Mouse (Mus musculus): ENCODE results near the gene Cir1. TPM values are rescaled to one million over a fixed set of nuclear protein-coding genes. Genes with fewer than 3 reads are reported as not detected.

Cir1 gene
- polyA plus RNA-seq, 1 experiment = 9.7 TPM

DNA sequence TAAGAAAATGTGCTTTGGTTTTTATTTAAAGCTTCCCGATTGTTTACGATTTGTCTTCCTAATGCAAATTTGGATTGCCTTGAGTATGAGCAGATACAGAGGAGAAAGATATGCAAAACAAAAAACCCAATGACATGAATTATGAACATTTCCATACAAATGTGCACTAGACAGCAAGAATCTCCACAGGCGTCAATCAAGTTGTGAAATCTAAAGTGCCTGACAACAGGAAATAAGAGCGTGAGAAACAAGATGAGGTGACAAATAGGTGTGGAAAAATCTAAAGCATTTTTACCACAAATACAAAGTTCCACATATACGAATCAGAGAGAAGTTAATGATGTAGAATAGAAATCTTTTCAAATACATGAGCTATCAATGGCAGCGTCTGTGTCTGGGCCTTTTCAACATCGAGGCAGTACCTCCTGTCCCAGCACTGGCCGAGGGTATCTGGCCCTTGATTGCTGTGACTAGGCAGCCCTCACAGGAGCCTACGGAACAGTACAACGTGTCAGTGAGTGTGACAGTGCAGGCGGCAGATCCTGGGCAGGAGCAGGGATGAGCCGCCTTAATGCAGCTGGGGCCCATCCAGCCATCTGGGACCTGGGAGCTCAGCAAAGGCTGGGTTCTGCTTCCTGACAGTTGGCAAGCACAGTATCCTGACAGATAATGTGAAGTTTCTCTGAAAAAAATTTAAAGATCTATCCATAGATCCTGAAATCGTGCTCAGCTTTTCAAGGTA lies 34.0 kb upstream of the Cir1 start:
- Histone ChIP-seq H3K27me3 (ENCODE audit: control insufficient read depth) (no peaks in the 10 kb centered on the region), H3K4me1 (ENCODE audit: control insufficient read depth) (peaks cover 21% of the 10 kb centered on the region), H3K36me3 (ENCODE audit: control insufficient read depth) (peaks cover 67% of the 10 kb centered on the region), H3K4me3 (replicated peaks) (no peak overlapping the region), H3K9me3 (ENCODE audit: control insufficient read depth, low read length) (no peaks in the 10 kb centered on the region)
- TF ChIP-seq GATA1 (IDR thresholded peaks at IDR 0.05; ENCODE audit: low read length) (no peak), TAL1 (IDR thresholded peaks at IDR 0.05; ENCODE audit: low read length) (no peak)

DNA sequence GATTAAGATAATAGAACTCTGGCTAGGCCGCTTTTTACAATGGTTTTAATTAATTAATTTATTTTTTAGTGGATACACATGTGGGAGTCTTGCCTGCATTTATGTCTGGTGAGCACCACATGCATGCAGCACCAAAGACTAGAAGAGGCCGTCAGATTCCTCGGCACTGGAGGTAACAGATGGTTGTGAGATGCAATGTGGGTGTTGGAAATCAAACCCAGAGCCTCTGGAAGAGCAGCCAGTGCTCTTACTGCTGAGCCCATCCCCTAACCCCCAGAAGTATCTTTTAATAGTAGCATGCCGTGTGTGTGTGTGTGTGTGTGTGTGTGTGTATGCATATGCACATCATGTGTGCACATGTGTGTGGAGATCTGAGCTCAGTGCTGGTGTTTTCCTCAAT lies 32.7 kb upstream of the Cir1 start:
- Histone ChIP-seq H3K36me3 (ENCODE audit: control insufficient read depth) (peaks cover 57% of the 10 kb centered on the region), H3K4me1 (ENCODE audit: control insufficient read depth) (peaks cover 9% of the 10 kb centered on the region), H3K9me3 (ENCODE audit: control insufficient read depth, low read length) (no peaks in the 10 kb centered on the region), H3K27me3 (ENCODE audit: control insufficient read depth) (no peaks in the 10 kb centered on the region), H3K4me3 (replicated peaks) (no peak overlapping the region)
- no peak for TF ChIP-seq TAL1 (IDR thresholded peaks at IDR 0.05; ENCODE audit: low read length)
- no peak for TF ChIP-seq GATA1 (IDR thresholded peaks at IDR 0.05; ENCODE audit: low read length)

DNA sequence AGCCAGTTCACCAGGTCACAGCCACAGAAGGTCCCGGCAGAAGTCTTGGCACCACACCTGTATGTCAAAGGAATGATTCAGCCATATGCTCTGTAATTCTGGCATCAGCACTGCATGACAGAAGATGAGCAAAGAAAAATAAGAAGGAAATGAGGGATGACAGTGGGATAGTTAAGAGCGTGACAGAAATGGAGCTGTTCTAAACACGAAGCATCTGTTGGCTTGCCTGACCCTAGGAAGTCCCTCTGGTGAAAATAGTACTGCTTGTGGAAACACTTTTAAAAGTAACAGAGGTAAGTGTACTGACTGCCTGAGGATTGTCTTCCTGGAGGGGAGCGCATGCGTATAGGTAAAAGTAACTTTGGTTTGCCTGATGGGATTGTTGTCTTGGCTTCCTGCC lies 31.2 kb upstream of the Cir1 start:
- TF ChIP-seq GATA1 (IDR thresholded peaks at IDR 0.05; ENCODE audit: low read length) (no peak), TAL1 (IDR thresholded peaks at IDR 0.05; ENCODE audit: low read length) (no peak)
- no peak overlapping the region for H3K4me3 ChIP-seq (replicated peaks)

DNA sequence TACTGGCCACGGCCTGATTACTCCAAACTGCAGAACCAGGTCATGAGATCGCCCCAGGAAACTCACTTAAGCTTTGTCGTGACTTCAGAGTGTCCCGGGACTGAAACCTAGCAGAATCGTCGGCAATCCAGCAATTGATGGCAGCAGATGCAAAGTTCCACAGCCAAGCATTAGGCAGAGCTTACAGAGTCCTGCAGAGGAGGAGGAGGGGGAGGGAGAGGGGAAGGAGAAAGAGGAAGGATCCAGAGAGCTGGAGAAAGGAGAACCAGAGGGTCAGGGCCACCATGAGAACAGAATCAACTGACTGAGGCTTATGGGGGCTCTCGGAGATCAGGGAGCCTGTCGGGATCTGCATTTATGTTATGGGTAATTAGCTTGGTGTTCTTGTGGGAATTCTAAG lies 25.9 kb upstream of the Cir1 start:
- no peak overlapping the region for H3K4me3 ChIP-seq (replicated peaks)
- TF ChIP-seq GATA1 (IDR thresholded peaks at IDR 0.05; ENCODE audit: low read length) (no peak), TAL1 (IDR thresholded peaks at IDR 0.05; ENCODE audit: low read length) (no peak)
- no peaks in the 10 kb centered on the region for H3K27me3 ChIP-seq (ENCODE audit: control insufficient read depth)
- no peaks in the 10 kb centered on the region for H3K9me3 ChIP-seq (ENCODE audit: control insufficient read depth, low read length)
- H3K4me1 ChIP-seq (ENCODE audit: control insufficient read depth) = peaks cover 2% of the 10 kb centered on the region
- peaks cover 49% of the 10 kb centered on the region for H3K36me3 ChIP-seq (ENCODE audit: control insufficient read depth)

More for the DNA sequence above, 31.2 kb upstream of the Cir1 start:
- Histone ChIP-seq H3K4me1 (ENCODE audit: control insufficient read depth) (peaks cover 4% of the 10 kb centered on the region), H3K27me3 (ENCODE audit: control insufficient read depth) (no peaks in the 10 kb centered on the region), H3K36me3 (ENCODE audit: control insufficient read depth) (peaks cover 45% of the 10 kb centered on the region), H3K9me3 (ENCODE audit: control insufficient read depth, low read length) (no peaks in the 10 kb centered on the region)

DNA sequence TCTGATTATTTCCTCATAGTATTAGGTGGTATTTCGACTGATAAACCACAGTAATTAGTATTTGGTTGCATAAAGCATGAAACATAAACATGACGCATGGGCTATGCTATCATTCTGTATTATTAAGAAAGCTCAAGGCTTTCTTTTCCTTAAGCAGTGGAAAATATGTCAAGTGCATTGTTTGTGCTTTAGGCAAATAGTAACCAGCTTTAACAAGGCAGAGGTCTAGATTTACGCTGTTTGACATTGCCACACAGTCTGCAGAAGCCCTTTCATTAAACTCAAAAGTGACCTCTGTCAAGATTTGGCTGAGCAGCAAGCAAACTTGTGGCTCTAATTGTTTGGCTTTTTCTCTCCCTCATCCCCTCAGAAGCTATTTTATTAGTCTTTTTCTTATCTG lies 23.4 kb upstream of the Cir1 start:
- H3K27me3 ChIP-seq (ENCODE audit: control insufficient read depth) = no peaks in the 10 kb centered on the region

DNA sequence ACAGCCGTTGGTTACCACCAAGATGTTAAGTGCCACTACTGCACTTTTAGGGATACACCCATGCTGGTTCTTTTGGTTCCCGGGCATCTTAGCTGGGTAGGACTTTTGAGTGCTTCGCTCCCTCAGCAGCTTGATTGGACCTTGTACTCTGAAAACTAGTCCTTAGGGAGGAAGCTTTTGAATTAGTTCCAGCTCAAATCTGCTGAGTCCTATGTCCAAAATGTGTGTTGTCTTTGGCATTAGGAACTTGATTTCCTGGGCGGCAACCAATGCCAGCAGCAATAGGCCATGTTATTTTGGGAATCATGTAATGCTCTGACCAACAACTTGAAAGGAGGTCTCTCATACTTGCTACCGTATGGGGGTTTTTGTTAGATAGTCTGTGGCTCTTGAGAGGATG lies 13.4 kb upstream of the Cir1 start:
- no peak overlapping the region for H3K4me3 ChIP-seq (replicated peaks)
- H3K27me3 ChIP-seq (ENCODE audit: control insufficient read depth) = no peaks in the 10 kb centered on the region
- H3K4me1 ChIP-seq (ENCODE audit: control insufficient read depth) = peaks cover 3% of the 10 kb centered on the region
- no peaks in the 10 kb centered on the region for H3K9me3 ChIP-seq (ENCODE audit: control insufficient read depth, low read length)
- H3K36me3 ChIP-seq (ENCODE audit: control insufficient read depth) = peaks cover 85% of the 10 kb centered on the region
- no peak for TF ChIP-seq GATA1 (IDR thresholded peaks at IDR 0.05; ENCODE audit: low read length)
- no peak for TF ChIP-seq TAL1 (IDR thresholded peaks at IDR 0.05; ENCODE audit: low read length)

More for the DNA sequence above, 23.4 kb upstream of the Cir1 start:
- H3K36me3 ChIP-seq (ENCODE audit: control insufficient read depth) = peaks cover 64% of the 10 kb centered on the region
- TF ChIP-seq TAL1 (IDR thresholded peaks at IDR 0.05; ENCODE audit: low read length) (no peak), GATA1 (IDR thresholded peaks at IDR 0.05; ENCODE audit: low read length) (no peak)
- no peak overlapping the region for H3K4me3 ChIP-seq (replicated peaks)
- H3K9me3 ChIP-seq (ENCODE audit: control insufficient read depth, low read length) = no peaks in the 10 kb centered on the region
- H3K4me1 ChIP-seq (ENCODE audit: control insufficient read depth) = peaks cover 2% of the 10 kb centered on the region

DNA sequence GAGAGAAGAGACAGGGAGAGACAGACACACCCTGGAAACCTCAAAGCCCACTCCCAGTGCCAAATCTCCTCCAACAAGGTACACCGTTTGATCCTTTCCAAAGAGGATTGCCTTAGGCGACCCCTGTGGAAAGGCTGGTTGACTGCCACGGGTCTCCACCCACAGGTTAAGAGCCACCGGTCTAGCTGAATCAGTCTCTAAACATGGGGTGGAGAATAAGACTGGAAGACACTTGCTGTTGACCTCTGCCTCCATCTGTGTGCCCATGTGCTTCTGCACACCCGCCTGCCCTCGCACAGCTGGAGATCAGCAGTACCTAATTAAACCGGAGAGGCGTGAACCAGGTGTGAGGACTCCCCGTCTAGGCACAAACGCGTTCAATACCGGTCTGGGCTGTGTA lies 10.5 kb upstream of the Cir1 start:
- H3K36me3 ChIP-seq (ENCODE audit: control insufficient read depth) = peaks cover 86% of the 10 kb centered on the region
- H3K9me3 ChIP-seq (ENCODE audit: control insufficient read depth, low read length) = no peaks in the 10 kb centered on the region
- TF ChIP-seq TAL1 (IDR thresholded peaks at IDR 0.05; ENCODE audit: low read length) = no peak
- no peak for TF ChIP-seq GATA1 (IDR thresholded peaks at IDR 0.05; ENCODE audit: low read length)
- H3K4me1 ChIP-seq (ENCODE audit: control insufficient read depth) = peaks cover 6% of the 10 kb centered on the region
- no peak overlapping the region for H3K4me3 ChIP-seq (replicated peaks)
- H3K27me3 ChIP-seq (ENCODE audit: control insufficient read depth) = no peaks in the 10 kb centered on the region

DNA sequence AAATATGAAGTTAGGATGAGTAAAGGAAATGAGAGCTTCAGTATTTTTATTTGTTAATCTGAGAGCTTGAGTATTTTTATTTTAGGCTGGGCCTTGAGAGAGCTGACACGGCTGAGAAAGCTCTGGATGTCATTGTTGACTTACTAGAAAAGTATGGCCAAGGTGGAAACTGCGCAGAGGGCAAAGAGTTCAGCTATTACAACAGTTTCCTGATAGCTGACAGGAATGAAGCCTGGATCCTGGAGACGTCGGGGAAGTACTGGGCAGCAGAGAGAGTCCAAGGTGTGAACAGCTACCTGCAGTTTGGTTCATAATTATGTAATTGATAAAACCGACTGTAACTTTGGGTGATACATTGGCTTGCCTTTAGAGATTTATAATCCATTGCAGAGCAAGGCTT lies 6.7 kb upstream of the Cir1 start:
- Histone ChIP-seq H3K36me3 (ENCODE audit: control insufficient read depth) (peaks cover 83% of the 10 kb centered on the region), H3K4me1 (ENCODE audit: control insufficient read depth) (peaks cover 18% of the 10 kb centered on the region), H3K4me3 (replicated peaks) (no peak overlapping the region), H3K27me3 (ENCODE audit: control insufficient read depth) (no peaks in the 10 kb centered on the region), H3K9me3 (ENCODE audit: control insufficient read depth, low read length) (no peaks in the 10 kb centered on the region)
- TF ChIP-seq TAL1 (IDR thresholded peaks at IDR 0.05; ENCODE audit: low read length) (no peak), GATA1 (IDR thresholded peaks at IDR 0.05; ENCODE audit: low read length) (no peak)

DNA sequence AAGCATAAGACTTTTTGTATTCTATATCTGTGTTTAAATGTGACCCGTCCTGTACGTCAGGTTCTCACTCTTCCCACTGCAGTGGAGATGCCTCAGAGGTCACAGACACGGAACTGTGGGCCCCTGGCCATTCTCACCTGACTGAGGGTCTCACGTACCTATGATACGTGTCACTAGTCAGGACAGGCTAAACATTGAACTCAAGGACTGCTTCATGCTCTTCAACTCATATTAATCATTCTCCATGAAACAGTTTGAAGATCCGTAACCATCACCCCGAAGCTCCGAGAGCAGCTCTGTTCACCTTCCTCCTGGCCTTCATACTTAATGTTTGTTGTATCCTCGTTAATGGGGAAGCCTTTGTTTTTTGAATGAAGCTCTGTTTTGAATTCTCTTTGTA lies 4.9 kb upstream of the Cir1 start:
- no peak overlapping the region for H3K4me3 ChIP-seq (replicated peaks)
- peaks cover 25% of the 10 kb centered on the region for H3K4me1 ChIP-seq (ENCODE audit: control insufficient read depth)
- H3K9me3 ChIP-seq (ENCODE audit: control insufficient read depth, low read length) = no peaks in the 10 kb centered on the region
- TF ChIP-seq TAL1 (IDR thresholded peaks at IDR 0.05; ENCODE audit: low read length) (no peak), GATA1 (IDR thresholded peaks at IDR 0.05; ENCODE audit: low read length) (no peak)
- H3K36me3 ChIP-seq (ENCODE audit: control insufficient read depth) = peaks cover 69% of the 10 kb centered on the region
- no peaks in the 10 kb centered on the region for H3K27me3 ChIP-seq (ENCODE audit: control insufficient read depth)

DNA sequence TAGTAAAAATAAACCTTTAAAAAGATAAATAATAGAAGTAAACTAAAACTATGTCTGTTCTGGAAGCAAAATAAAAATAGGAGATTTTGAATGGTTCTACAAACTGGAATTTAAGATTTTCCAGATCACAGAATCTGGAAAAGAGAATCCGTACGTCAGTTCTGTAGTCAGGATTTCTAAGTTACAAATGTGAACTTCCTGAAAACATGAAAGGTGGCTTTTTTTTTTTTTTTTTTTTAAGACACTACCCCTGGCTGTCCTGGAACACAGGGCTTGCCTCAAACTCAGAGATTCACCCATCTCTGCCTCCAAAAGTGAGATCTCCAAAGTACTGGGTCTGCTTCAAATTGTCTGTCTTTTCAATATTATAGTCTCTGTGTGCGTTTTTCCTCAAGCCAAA lies 1.8 kb upstream of the Cir1 start:
- Histone ChIP-seq H3K27me3 (ENCODE audit: control insufficient read depth) (no peaks in the 10 kb centered on the region), H3K4me1 (ENCODE audit: control insufficient read depth) (peaks cover 41% of the 10 kb centered on the region), H3K9me3 (ENCODE audit: control insufficient read depth, low read length) (no peaks in the 10 kb centered on the region), H3K36me3 (ENCODE audit: control insufficient read depth) (peaks cover 58% of the 10 kb centered on the region), H3K4me3 (replicated peaks) (peak overlapping the region; percentile 90)
- TF ChIP-seq GATA1 (IDR thresholded peaks at IDR 0.05; ENCODE audit: low read length) = no peak
- no peak for TF ChIP-seq TAL1 (IDR thresholded peaks at IDR 0.05; ENCODE audit: low read length)

Data from erythroblast, embryonic 14.5 days (primary cell).